Mouse (Mus musculus): ENCODE data around the gene Gm14288.
"Not testable (repeated sequence)": the region's sequence is repeated elsewhere in the genome, so short reads cannot be mapped to it uniquely, and the experiment has no call there.

Gene Gm14288

GRCm38 (mm10) chr2:175800993-175801392 lies at the start of gene Gm14288:
TSS of gene Gm14288 (minus strand) at chr2:175801093.
- DNase-seq (ENCODE audit: low spot score): not testable (repeated sequence)

DNA sequence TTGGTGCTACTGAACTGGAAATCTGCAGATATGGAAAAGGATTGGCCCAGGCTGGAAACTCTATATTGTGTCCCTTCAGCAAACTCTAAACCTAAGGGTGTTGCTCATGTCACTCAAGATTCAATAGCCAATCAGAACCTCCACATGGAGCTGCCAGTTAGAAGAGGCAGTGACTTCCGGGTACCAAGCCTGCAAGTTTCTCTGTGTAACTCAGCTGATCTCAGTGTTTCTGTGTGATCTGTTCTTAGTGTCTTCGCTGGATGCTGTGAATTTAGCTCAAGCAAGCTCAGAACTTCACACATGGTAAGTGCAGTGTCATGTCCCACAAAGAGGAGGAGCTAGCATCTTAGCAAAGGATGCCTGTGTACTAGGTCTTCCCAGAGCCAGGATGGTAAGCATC lies 59.7 kb downstream of the Gm14288 start, which contains the start of gene Gm2007:
Gm2007 (plus strand) TSS at position 301 of the 400 bp plus-strand sequence.
- not testable (repeated sequence) for DNase-seq (ENCODE audit: low spot score)

Measured in ovary, postnatal 36 days (tissue).